Mouse (Mus musculus) adrenal gland, postnatal 4 days (tissue): ENCODE measurements around the gene Mtf1. TPM values are rescaled to one million over a fixed set of nuclear protein-coding genes. Genes with fewer than 3 reads are reported as not detected.
A peak's percentile ranks its signal among the peaks of the same experiment; 100 is the strongest.

Source experiments
- DNase-seq, 2 experiments: peaks; one replicate each; pipeline ENCODE4 v3.0.0; 2021 to 2022; ENCODE audit warnings: low spot score in 2 of 2, mixed read lengths in 2 of 2
- long read RNA-seq, 2 experiments: library from polyadenylated mRNA; stranded (forward); transcript quantifications; one replicate each; pipeline ENCODE4 v2.0.0; 2021
- total RNA-seq, 2 experiments: library from RNA; stranded (reverse); gene quantifications; 2 replicates each; pipeline ENCODE4 v1.2.3; 2021

The Mtf1 gene
- 10 to 100 TPM; 25.0 to 27.8 TPM for total RNA-seq
- long read RNA-seq, experiment 1, full-length matches to known transcripts = 6 of 15 reads
- long read RNA-seq, experiment 1, partial matches to known transcripts = 2 of 15 reads
- long read RNA-seq, experiment 1, other reads (novel, unspliced or antisense) = 7 of 15 reads
- long read RNA-seq, experiment 2, full-length matches to known transcripts = 18 of 30 reads
- long read RNA-seq, experiment 2, partial matches to known transcripts = 4 of 30 reads
- long read RNA-seq, experiment 2, other reads (novel, unspliced or antisense) = 8 of 30 reads

GRCm38 (mm10) chr4:124801552-124802308, at the start of gene Mtf1:
TSS of gene Mtf1 (plus strand) at chr4:124802104.
- DNase-seq = peak; percentile 55 to 75

GRCm38 (mm10) chr4:124752281-124753199, 49.4 kb upstream of the Mtf1 start:
- no peak for DNase-seq

GRCm38 (mm10) chr4:124755526-124755925, 46.4 kb upstream of the Mtf1 start:
- no peak for DNase-seq

GRCm38 (mm10) chr4:124759305-124759811, 42.5 kb upstream of the Mtf1 start:
- DNase-seq = no peak

- DNase-seq = no peak
These were observed 40.7 kb upstream of the Mtf1 start for GRCm38 (mm10) chr4:124761201-124761600.

- DNase-seq = no peak
These were observed 38.9 kb upstream of the Mtf1 start for GRCm38 (mm10) chr4:124762858-124763452.

GRCm38 (mm10) chr4:124765802-124766565, 35.9 kb upstream of the Mtf1 start:
- no peak for DNase-seq

GRCm38 (mm10) chr4:124766566-124766940, 35.4 kb upstream of the Mtf1 start:
- no peak for DNase-seq

GRCm38 (mm10) chr4:124768963-124769591, 32.8 kb upstream of the Mtf1 start:
- DNase-seq = no peak

- no peak for DNase-seq
These were observed 31.3 kb upstream of the Mtf1 start for GRCm38 (mm10) chr4:124770624-124771023.

- DNase-seq = no peak
These were observed 29.8 kb upstream of the Mtf1 start for GRCm38 (mm10) chr4:124772125-124772524.

- no peak for DNase-seq
These were observed 28.5 kb upstream of the Mtf1 start for GRCm38 (mm10) chr4:124773449-124773848.

GRCm38 (mm10) chr4:124773995-124774394, 27.9 kb upstream of the Mtf1 start:
- no peak for DNase-seq

- DNase-seq = no peak
These were observed 27.5 kb upstream of the Mtf1 start for GRCm38 (mm10) chr4:124774429-124774828.

GRCm38 (mm10) chr4:124781361-124781760, 20.5 kb upstream of the Mtf1 start:
- DNase-seq = no peak

- DNase-seq = no peak
These were observed 19.5 kb upstream of the Mtf1 start for GRCm38 (mm10) chr4:124782395-124782794.

GRCm38 (mm10) chr4:124783937-124784336, 18.0 kb upstream of the Mtf1 start:
- no peak for DNase-seq

GRCm38 (mm10) chr4:124790013-124790412, 11.9 kb upstream of the Mtf1 start:
- no peak for DNase-seq

GRCm38 (mm10) chr4:124792114-124792513, 9.8 kb upstream of the Mtf1 start:
- no peak for DNase-seq

GRCm38 (mm10) chr4:124796141-124796540, 5.8 kb upstream of the Mtf1 start:
- DNase-seq = no peak
